Mouse (Mus musculus): ENCODE measurements at regions not wholly inside any gene's neighbourhood (a gene's known extent, or its start where the extent isn't known, plus 50 kb on each side); places are given as distances from the start of the nearest gene placed in this dataset.
"Not testable (repeated sequence)": the region's sequence is repeated elsewhere in the genome, so short reads cannot be mapped to it uniquely, and the experiment has no call there.

DNA sequence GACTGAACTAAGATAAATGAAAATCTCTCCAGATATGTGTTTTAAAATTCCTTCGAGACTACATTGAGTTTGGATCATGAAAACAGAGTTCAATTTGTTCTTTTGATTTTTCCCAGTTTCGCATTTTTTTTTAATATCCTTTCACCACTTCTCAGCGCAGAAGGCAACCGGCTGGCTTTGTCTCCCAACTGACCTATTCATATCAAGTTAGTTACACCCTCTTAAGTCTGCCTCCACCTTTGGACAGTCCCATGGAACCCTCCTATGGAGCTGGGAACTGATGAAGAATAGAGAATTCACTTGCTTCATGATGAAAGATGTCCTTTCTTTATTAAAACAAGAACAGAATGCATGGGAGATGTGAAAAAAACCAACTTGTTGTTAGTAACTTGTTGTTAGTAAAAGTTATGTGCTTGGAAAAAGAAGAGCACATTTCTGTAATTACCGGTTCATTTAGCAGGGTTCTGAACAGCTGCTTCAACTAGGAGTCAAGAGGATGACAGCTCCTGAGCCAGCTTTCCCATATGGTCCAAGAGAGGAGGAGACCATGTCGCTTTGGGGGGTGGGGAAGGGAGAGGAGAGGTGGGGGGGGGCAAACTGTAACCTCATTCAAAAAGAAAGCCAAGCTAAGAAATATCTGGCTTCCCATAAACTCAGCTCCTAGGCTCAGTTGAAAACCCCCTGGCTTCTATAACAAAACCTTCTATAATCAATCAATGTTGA lies 495.6 kb upstream of the Gm9747 start:
- Histone ChIP-seq H3K36me3 (no peaks in the 10 kb centered on the region), H3K9ac (no peak overlapping the region), H3K27me3 (no peaks in the 10 kb centered on the region), H3K9me3 (no peaks in the 10 kb centered on the region), H3K27ac (no peak overlapping the region), H3K4me3 (no peak overlapping the region), H3K4me1 (peaks cover 7% of the 10 kb centered on the region; the same call in 1 of the 2 replicates), H3K4me2 (no peak overlapping the region)
- no peak for ATAC-seq (ENCODE audit: borderline replicate concordance, extremely low read depth, low FRiP score, low TSS enrichment)
- 72% methylated on average over 6 of the region's 6 CpGs for WGBS

DNA sequence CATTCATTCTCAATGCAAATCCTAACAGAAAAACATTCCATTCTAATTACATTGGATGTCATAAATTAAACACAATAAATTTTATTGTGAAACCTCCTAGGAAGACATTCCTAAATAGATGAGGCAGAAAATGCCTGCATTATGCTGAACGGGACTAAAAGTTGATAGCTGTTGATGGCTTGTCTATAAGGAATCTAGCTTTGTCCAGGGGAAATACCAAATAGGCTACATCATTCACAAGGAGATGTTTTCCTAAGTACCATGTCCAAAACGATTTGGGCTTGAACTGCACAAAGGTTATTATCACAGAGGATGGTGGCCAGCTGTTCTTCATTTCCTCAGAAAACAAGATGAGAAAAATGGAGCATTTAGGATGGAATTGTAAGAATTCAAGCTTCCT lies 494.5 kb upstream of the Gm9747 start:
- no peak overlapping the region for H3K4me3 ChIP-seq
- H3K9ac ChIP-seq = no peak overlapping the region
- peaks cover 7% of the 10 kb centered on the region; the same call in 1 of the 2 replicates for H3K4me1 ChIP-seq
- no peak overlapping the region for H3K27ac ChIP-seq
- no peaks in the 10 kb centered on the region for H3K27me3 ChIP-seq
- no peak overlapping the region for H3K4me2 ChIP-seq
- no peaks in the 10 kb centered on the region for H3K36me3 ChIP-seq
- WGBS = 32% methylated on average over 2 of the region's 2 CpGs
- no peak for ATAC-seq (ENCODE audit: borderline replicate concordance, extremely low read depth, low FRiP score, low TSS enrichment)
- H3K9me3 ChIP-seq = no peaks in the 10 kb centered on the region

DNA sequence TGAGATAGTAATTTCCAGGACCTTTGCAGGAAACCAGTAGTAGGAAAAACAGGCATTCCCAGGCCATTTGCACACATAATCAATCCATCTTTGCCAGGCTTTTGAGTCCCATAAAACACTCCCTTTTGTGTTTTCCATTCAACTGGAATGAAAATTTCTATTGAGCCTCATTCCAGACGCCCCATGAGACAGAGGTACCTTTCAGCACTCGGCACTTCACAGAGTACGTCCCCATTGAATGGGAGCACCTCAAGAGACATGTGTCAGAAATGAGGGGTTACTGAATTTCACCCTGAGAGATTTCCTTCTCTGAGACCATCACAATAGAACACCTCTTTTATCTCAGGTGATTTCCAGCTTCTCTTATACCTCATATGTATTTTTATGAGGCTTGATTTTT lies 493.5 kb upstream of the Gm9747 start:
- no peak overlapping the region for H3K9ac ChIP-seq
- no peaks in the 10 kb centered on the region for H3K27me3 ChIP-seq
- peaks cover 11% of the 10 kb centered on the region for H3K4me1 ChIP-seq
- no peak overlapping the region for H3K27ac ChIP-seq
- WGBS = 81% methylated on average over 3 of the region's 3 CpGs
- H3K36me3 ChIP-seq = no peaks in the 10 kb centered on the region
- no peak overlapping the region for H3K4me2 ChIP-seq
- no peak for ATAC-seq (ENCODE audit: borderline replicate concordance, extremely low read depth, low FRiP score, low TSS enrichment)
- no peaks in the 10 kb centered on the region for H3K9me3 ChIP-seq
- no peak overlapping the region for H3K4me3 ChIP-seq

DNA sequence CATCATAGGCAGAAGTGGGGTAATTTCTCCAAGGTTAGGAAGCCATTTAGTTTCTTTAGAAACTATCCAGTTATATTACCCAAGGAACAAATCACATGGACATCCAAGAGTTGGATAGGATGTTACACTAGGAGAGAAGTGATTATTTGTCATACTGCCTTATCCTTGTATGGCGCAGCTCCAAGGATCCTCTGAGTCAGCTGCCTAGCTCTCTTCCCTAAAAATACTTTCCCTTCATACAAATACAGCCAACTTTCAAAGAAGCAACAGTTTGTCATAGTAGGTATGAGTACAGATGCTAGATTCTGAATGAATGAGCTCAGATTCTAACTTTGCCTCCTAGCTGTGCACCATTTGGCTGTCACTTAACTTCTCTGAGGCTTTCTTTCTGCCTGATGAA lies 492.9 kb upstream of the Gm9747 start:
- Histone ChIP-seq H3K4me2 (no peak overlapping the region), H3K4me1 (peaks cover 17% of the 10 kb centered on the region), H3K27me3 (no peaks in the 10 kb centered on the region), H3K27ac (no peak overlapping the region), H3K36me3 (no peaks in the 10 kb centered on the region), H3K4me3 (no peak overlapping the region), H3K9me3 (no peaks in the 10 kb centered on the region), H3K9ac (no peak overlapping the region)
- WGBS = 72% methylated on average over 1 of the region's 1 CpGs
- ATAC-seq (ENCODE audit: borderline replicate concordance, extremely low read depth, low FRiP score, low TSS enrichment) = no peak

DNA sequence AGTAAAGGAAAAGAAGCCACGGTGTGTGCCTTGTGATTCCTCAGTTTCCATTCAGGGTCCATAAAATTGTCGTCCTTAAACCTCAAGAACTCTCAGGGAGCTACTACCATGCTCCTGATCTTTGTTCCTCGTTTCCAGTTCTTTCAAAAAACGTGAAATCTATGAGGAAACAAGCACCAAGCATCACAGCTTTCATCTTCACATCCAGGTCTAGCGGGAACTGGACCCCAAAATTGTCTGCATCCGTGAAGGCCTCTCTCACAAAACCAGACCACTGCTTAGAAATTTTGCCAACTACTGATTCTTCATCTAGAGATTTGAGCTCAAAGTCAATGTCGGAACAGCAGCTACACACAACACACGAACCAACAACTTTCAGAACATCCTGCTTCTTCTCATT lies 491.0 kb upstream of the Gm9747 start:
- H3K4me3 ChIP-seq; H3K4me2 ChIP-seq; H3K27ac ChIP-seq; H3K9me3 ChIP-seq; H3K27me3 ChIP-seq; H3K9ac ChIP-seq; H3K36me3 ChIP-seq; ATAC-seq (ENCODE audit: borderline replicate concordance, extremely low read depth, low FRiP score, low TSS enrichment): not testable (repeated sequence)
- H3K4me1 ChIP-seq = peaks cover 28% of the 10 kb centered on the region
- 87% methylated on average over 8 of the region's 8 CpGs for WGBS

DNA sequence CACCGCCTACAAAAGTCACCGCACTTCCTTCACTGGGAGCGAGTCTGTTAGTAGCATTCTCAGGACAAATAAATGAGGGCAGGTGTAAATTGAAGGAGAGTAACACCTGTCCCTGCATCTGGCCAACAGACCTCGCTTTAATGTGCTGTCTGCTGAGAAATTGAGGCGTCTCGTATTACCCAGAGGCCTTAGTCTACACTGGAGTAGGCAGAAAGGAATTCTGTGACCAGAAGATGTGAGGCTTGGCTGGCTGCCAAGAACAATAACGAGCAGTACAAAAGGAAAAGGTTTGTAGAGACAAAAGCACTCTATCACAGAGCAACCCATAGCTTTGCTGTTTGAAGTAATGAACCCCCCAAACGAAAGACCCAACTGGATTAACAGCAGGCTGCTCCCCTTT lies 488.4 kb upstream of the Gm9747 start:
- Histone ChIP-seq H3K27me3 (no peaks in the 10 kb centered on the region), H3K4me1 (peaks cover 26% of the 10 kb centered on the region), H3K9me3 (no peaks in the 10 kb centered on the region), H3K9ac (no peak overlapping the region), H3K36me3 (no peaks in the 10 kb centered on the region), H3K4me2 (no peak overlapping the region), H3K4me3 (no peak overlapping the region), H3K27ac (peak overlapping the region; percentile 62)
- peak; percentile 68 for ATAC-seq (ENCODE audit: borderline replicate concordance, extremely low read depth, low FRiP score, low TSS enrichment)
- WGBS = 19% methylated on average over 8 of the region's 8 CpGs

DNA sequence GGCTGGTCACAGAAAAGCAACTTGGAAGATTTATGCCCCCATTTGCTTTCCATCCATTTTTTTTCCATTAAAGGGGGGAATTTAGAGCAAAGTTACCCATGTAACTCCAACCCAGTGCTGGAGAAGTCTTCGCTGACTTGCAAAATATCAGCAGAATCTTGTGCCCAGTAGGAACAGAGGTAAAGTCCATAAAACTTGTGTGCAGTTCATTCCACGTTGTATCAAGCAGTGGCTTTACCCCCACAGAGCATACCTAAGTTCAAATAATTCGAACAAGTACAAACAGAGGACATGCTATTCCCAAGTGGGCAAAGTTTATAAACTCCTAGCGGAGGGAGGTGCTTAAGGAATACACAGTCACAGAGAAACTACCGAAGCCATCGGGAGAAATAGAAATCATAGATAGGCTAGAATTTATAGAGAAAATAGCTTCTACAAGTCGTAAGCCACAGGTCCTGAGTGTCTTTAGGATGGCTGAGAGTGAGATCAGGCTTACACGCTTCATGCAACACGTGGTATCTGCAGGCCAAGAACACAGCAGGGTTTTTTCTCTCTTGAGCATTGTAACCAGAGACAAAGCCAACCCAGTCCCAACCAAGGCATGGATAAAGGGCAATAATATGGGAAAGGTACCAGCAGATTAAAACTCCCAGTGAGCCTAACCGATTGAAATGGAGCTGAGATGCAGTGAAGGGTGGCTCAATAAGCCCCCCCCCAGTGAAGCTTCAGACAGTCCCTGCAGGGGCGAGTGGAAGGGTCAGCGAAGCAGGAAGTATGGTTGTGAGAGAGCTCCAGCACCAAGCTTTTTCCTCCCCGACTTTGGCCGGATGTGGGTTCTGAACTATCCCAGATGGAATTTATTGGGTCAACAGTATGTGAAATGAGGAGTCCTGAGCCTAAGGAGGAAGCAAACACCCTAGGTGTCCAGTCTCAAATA lies 487.6 kb upstream of the Gm9747 start:
- Histone ChIP-seq H3K36me3 (no peaks in the 10 kb centered on the region), H3K4me1 (peaks cover 24% of the 10 kb centered on the region), H3K4me2 (no peak overlapping the region), H3K9me3 (no peaks in the 10 kb centered on the region), H3K4me3 (no peak overlapping the region), H3K27ac (peak overlapping the region; percentile 62), H3K27me3 (no peaks in the 10 kb centered on the region), H3K9ac (no peak overlapping the region)
- ATAC-seq (ENCODE audit: borderline replicate concordance, extremely low read depth, low FRiP score, low TSS enrichment) = no peak
- 67% methylated on average over 14 of the region's 14 CpGs for WGBS

DNA sequence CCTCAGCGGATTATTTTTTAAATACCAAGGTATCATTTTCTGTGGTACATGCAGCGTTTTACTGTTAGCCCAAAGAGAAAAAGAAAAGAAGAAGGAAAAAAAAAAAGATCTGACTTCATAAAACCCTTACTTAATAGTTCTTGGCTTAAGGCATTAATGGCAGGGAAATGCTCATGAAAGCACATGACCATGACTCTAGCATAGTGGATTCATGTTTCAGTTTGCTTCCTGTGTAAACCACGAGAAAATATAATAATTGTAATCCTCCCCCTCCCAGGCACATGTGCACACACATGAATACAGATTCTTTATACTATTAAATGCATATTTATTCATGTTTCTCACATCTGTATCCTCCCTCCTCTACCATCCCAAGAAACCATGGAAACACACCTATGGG lies 486.9 kb upstream of the Gm9747 start:
- no peaks in the 10 kb centered on the region for H3K27me3 ChIP-seq
- H3K4me2 ChIP-seq = no peak overlapping the region
- no peaks in the 10 kb centered on the region for H3K36me3 ChIP-seq
- WGBS = 80% methylated on average over 3 of the region's 3 CpGs
- no peak overlapping the region for H3K27ac ChIP-seq
- no peak overlapping the region for H3K4me3 ChIP-seq
- H3K9me3 ChIP-seq = no peaks in the 10 kb centered on the region
- H3K4me1 ChIP-seq = peaks cover 24% of the 10 kb centered on the region
- no peak overlapping the region for H3K9ac ChIP-seq
- no peak for ATAC-seq (ENCODE audit: borderline replicate concordance, extremely low read depth, low FRiP score, low TSS enrichment)

DNA sequence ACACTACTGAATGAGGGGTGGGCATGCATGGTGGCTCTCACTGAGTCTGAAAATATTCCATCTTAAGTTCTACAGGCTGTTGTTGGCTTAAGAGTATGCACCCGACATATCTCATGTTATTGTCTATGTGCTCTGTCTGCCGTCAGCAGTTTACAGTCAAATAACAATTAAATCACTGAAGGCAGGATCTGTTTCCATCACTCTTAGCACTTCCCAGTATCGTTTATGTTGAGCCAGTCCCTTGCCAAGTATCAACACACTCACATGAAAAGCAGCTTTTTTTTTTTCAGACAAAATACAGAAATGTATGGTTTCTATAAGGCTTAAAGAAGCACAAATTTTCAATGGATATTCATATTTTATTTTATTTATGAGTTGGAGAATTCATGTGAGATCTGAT lies 485.9 kb upstream of the Gm9747 start:
- H3K4me1 ChIP-seq = peaks cover 24% of the 10 kb centered on the region
- no peaks in the 10 kb centered on the region for H3K27me3 ChIP-seq
- whole genome bisulfite sequencing = 30% methylated on average over 3 of the region's 3 CpGs
- 0 out of 2 replicates have a peak overlapping the region, but pooled peaks have one; percentile 41 for H3K27ac ChIP-seq
- no peak overlapping the region for H3K4me3 ChIP-seq
- no peaks in the 10 kb centered on the region for H3K9me3 ChIP-seq
- no peak for ATAC-seq (ENCODE audit: borderline replicate concordance, extremely low read depth, low FRiP score, low TSS enrichment)
- H3K36me3 ChIP-seq = no peaks in the 10 kb centered on the region
- H3K4me2 ChIP-seq = no peak overlapping the region
- no peak overlapping the region for H3K9ac ChIP-seq

DNA sequence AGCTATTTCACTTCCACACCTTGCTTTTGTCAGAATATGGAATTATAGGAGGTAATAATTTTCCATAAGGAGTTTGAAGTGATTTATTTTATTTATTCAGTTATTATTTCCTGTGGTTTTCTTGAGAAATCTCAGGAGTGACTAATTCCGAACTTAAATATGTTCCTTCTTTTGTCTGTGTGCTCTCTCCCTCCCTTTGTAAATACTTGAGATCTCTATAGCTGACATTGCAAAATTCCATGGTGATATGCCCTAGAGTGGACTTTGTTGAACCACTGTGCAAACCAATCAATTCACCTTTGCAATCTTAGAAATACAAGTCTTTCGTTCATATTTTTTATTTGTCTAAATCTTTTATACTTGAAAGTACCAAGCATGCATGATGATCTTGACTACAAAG lies 478.8 kb upstream of the Gm9747 start:
- Histone ChIP-seq H3K36me3 (no peaks in the 10 kb centered on the region), H3K27me3 (no peaks in the 10 kb centered on the region), H3K9me3 (no peaks in the 10 kb centered on the region), H3K4me1 (no peaks in the 10 kb centered on the region), H3K4me3 (no peak overlapping the region), H3K4me2 (no peak overlapping the region), H3K9ac (no peak overlapping the region), H3K27ac (no peak overlapping the region)
- no peak for ATAC-seq (ENCODE audit: borderline replicate concordance, extremely low read depth, low FRiP score, low TSS enrichment)
- 53% methylated on average over 2 of the region's 2 CpGs for WGBS

DNA sequence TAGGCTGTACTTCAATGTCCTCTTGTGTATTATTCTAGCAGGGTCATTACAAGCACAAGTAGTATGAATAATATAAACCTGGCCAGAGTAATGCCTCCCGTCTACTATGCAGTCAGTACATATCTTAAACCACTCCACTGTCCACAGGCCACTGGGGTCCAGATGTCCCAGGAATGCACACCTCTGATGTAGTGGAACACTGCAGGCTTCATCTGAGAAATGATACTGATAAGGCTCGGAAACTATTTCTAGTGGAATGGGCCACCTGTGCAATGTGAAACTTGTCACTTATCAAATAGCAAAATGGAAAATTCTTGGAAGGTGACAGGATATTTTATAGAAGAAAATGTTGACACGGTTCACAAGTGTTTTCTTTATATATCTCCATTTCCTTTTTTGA lies 477.6 kb upstream of the Gm9747 start:
- peak; percentile 57; the same call in 1 of the 2 replicates for ATAC-seq (ENCODE audit: borderline replicate concordance, extremely low read depth, low FRiP score, low TSS enrichment)
- WGBS = 31% methylated on average over 3 of the region's 3 CpGs
- Histone ChIP-seq H3K27me3 (no peaks in the 10 kb centered on the region), H3K4me2 (no peak overlapping the region), H3K4me3 (no peak overlapping the region), H3K9ac (no peak overlapping the region), H3K9me3 (no peaks in the 10 kb centered on the region), H3K4me1 (no peaks in the 10 kb centered on the region), H3K27ac (0 out of 2 replicates have a peak overlapping the region, but pooled peaks have one; percentile 15), H3K36me3 (no peaks in the 10 kb centered on the region)

DNA sequence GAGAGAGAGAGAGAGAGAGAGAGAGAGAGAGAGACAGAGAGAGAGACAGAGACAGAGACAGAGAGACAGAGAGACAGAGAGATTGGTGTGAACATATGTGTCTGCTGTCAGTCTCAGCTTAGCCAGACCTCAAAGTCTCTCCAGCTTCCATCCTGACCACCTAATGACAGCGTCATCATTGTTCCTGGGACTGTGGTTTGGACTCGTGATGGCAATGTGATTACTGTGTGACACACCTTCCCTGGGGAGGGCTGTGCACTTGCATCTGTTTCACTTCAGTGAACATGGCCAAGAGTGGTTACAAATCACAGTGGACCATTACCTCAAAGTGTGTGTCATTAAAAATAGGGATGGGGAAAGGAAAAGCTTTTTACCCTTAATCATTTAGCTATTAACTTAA lies 477.2 kb upstream of the Gm9747 start:
- ATAC-seq (ENCODE audit: borderline replicate concordance, extremely low read depth, low FRiP score, low TSS enrichment) = no peak

More for the DNA sequence above, 477.2 kb upstream of the Gm9747 start:
- no peaks in the 10 kb centered on the region for H3K9me3 ChIP-seq
- 60% methylated on average over 2 of the region's 2 CpGs for WGBS
- no peaks in the 10 kb centered on the region for H3K4me1 ChIP-seq
- H3K27me3 ChIP-seq = no peaks in the 10 kb centered on the region
- H3K9ac ChIP-seq = no peak overlapping the region
- H3K4me3 ChIP-seq = no peak overlapping the region
- 0 out of 2 replicates have a peak overlapping the region, but pooled peaks have one; percentile 29 for H3K27ac ChIP-seq
- H3K36me3 ChIP-seq = no peaks in the 10 kb centered on the region
- H3K4me2 ChIP-seq = no peak overlapping the region

Data from lung, embryonic 15.5 days (tissue).